Mouse (Mus musculus) thymus, adult 2 months (tissue): ENCODE results near the gene Cradd. TPM values are rescaled to one million over a fixed set of nuclear protein-coding genes. Genes with fewer than 3 reads are reported as not detected.

Experiments
- DNase-seq: peaks from one replicate; pipeline ENCODE4 v3.0.0; 2021
- H3K27ac ChIP-seq: fragments of 200-500 bp; 2 replicates; pipeline ENCODE4 v1.5.1; 2012; ENCODE audit warnings: low read length, control low read depth; ENCODE audit not compliant: control insufficient read depth, insufficient read depth
- H3K27me3 ChIP-seq: fragments of 200-500 bp; 2 replicates; pipeline ENCODE4 v1.6.1; 2012; ENCODE audit warnings: mild to moderate bottlenecking, low read length, moderate library complexity, mixed read lengths; ENCODE audit not compliant: control insufficient read depth, insufficient read depth
- H3K36me3 ChIP-seq: fragments of 200-500 bp; 2 replicates; pipeline ENCODE4 v1.6.1; 2012; ENCODE audit warnings: mild to moderate bottlenecking, low read length, moderate library complexity; ENCODE audit not compliant: control insufficient read depth, insufficient read depth
- H3K4me1 ChIP-seq: fragments of 200-500 bp; replicated peaks from 2 replicates; pipeline ENCODE4 v1.6.1; 2012; ENCODE audit warnings: low read length; ENCODE audit not compliant: control insufficient read depth, insufficient read depth
- H3K4me3 ChIP-seq: fragments of 200-500 bp; 2 replicates; pipeline ENCODE4 v1.5.1; 2012; ENCODE audit warnings: mild to moderate bottlenecking, low read length, control low read depth, moderate library complexity; ENCODE audit not compliant: control insufficient read depth, insufficient read depth
- CTCF ChIP-seq: fragments of 200-500 bp; IDR thresholded peaks from 2 replicates; pipeline ENCODE4 v1.5.1; 2012; ENCODE audit warnings: mild to moderate bottlenecking, control low read depth, low read length, moderate library complexity, borderline replicate concordance; ENCODE audit not compliant: control insufficient read depth, poor library complexity, insufficient read depth; ENCODE audit errors: extremely low read depth
- POLR2A ChIP-seq: fragments of 200-500 bp; IDR thresholded peaks from 2 replicates; pipeline ENCODE4 v1.6.1; 2012; ENCODE audit warnings: mild to moderate bottlenecking, low read length, control low read depth, moderate library complexity; ENCODE audit not compliant: control insufficient read depth, poor library complexity, insufficient read depth; ENCODE audit errors: extremely low read depth
- WGBS: fragments of 180-500 bp; shearing (Covaris S2); methylation state at CpG from one replicate; pipeline ENCODE4 v1.1.7; 2018; 5-methylcytosine and 5-hydroxymethylcytosine counted together
- polyA plus RNA-seq: library from polyadenylated mRNA; depleted of rRNA; stranded (reverse); fragments of >200 nt; gene quantifications from 2 replicates; pipeline ENCODE4 v1.2.3, GENCODE M21; 2012

Gene Cradd
- polyA plus RNA-seq, 1 experiment = 15.8 TPM

DNA sequence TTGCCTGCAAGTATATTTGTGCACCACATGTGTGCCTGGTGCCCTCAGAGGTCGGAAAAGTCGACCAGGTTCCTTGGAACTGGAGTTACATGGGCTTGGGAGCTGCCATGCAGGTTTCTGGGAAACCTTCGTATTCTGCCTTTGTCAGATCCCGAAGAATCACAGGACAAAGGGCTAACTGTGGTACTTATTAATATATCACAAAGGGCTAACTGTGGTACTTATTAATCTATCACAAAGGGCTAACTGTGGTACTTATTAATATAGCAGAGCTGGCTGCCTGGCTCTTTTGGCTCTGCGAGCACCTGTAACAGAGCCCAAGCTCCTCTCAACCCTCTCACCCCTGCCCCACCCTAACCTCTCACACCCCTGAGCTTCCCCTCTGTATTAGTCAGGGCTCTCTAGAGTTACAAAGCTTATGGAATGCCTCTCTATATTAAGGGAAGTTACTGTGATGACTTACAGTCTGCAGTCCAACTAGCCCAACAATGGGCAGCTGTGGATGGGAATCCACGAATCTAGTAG, 42.4 kb downstream of the Cradd start:
- DNase-seq = no peak
- peaks cover 2% of the 10 kb centered on the region; the same call in 1 of the 2 replicates for H3K4me1 ChIP-seq
- H3K27ac ChIP-seq = no peak overlapping the region
- no peak overlapping the region for H3K4me3 ChIP-seq
- no peaks in the 10 kb centered on the region for H3K27me3 ChIP-seq
- H3K36me3 ChIP-seq = no peaks in the 10 kb centered on the region
- TF ChIP-seq CTCF (no peak), POLR2A (no peak)
- WGBS = 96% methylated on average over 6 of the region's 6 CpGs

DNA sequence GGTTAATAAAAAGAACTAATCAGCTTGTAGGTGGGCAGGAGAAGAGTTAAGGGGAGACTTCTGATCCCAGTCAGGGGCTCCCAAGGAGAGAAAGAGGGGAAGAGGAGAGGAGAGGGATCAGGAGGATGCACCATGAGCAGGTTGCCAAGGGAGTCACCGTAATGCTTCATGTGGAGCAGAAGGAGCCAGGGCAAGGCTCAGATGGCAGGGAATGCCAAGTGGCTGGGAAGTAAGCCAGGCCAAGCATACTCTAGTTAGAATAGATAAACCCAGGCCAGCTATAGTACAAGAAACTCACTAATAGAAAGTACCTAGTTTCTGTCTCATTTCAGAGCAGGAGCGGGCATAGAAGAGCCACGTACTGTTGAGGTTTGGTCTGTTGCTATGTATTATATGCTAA, 43.6 kb downstream of the Cradd start:
- no peaks in the 10 kb centered on the region for H3K36me3 ChIP-seq
- TF ChIP-seq CTCF = no peak
- TF ChIP-seq POLR2A = no peak
- peaks cover 2% of the 10 kb centered on the region; the same call in 1 of the 2 replicates for H3K4me1 ChIP-seq
- DNase-seq = no peak
- no peak overlapping the region for H3K4me3 ChIP-seq
- WGBS = 97% methylated on average over 3 of the region's 3 CpGs
- no peak overlapping the region for H3K27ac ChIP-seq
- H3K27me3 ChIP-seq = no peaks in the 10 kb centered on the region

DNA sequence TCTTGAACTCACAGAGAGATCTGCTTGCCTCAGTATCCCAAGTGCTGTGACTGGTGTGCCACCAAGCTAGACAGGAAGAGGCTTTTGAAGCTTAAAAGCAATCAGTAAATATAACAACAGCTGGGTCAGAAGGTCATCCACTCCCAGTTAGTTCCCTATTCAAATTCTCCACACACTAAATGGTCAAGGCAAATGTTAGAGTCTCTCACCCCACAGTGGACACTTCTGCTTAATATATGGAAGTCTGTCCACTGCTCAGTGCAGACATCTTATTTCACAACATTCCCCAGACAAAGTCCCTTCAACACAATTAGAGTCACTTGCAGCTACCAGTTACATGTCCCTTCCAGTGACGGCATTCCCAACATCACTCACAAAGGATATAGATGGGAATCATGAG, 44.5 kb downstream of the Cradd start:
- no peak overlapping the region for H3K4me3 ChIP-seq
- no peaks in the 10 kb centered on the region for H3K27me3 ChIP-seq
- H3K4me1 ChIP-seq = peaks cover 2% of the 10 kb centered on the region; the same call in 1 of the 2 replicates
- no peak for DNase-seq
- no peak for TF ChIP-seq CTCF
- no peak for TF ChIP-seq POLR2A
- H3K36me3 ChIP-seq = no peaks in the 10 kb centered on the region
- WGBS = 90% methylated on average over 1 of the region's 1 CpGs
- no peak overlapping the region for H3K27ac ChIP-seq

DNA sequence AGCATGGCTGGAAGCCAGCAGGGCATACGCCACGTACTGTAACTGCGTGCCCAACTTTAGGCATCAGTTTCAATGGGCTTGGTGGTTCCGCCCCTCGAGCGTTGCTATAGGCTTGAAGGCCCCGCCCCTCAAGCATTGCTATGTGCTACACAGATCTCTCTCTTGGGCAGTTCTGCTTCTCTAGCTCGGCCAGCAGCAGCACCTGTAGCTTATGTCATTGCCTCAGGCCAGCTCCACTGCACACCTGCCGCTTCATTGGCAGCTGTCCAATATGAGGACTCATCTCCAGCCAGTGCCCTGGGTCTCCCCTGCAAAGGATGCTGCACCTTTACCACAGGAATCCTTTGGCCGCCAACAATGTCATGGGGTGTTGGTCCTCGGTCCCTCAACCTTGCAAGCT, 45.8 kb downstream of the Cradd start:
- TF ChIP-seq POLR2A (no peak), CTCF (no peak)
- Histone ChIP-seq H3K36me3 (no peaks in the 10 kb centered on the region), H3K4me1 (no peaks in the 10 kb centered on the region), H3K4me3 (no peak overlapping the region), H3K27ac (no peak overlapping the region), H3K27me3 (no peaks in the 10 kb centered on the region)
- WGBS = 87% methylated on average over 11 of the region's 11 CpGs
- no peak for DNase-seq

DNA sequence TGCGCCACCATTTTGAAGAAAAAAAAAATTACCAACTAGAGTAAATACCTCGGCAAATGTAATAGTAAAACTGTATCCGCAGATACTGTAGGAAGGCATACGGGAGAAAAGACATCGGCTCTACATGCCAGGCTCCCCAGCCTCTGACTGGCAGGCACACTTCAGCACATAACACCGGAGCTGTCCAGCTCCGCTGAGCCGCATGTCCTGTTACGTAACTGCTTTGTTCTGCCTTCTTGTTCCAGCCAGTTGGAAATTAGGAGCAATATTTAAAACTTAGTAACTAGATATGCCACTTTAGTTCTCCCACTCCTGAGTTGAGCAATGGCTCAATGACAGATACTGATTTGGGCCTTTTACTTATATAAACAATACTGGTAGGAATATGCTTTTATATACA, 48.4 kb downstream of the Cradd start:
- no peak overlapping the region for H3K27ac ChIP-seq
- H3K36me3 ChIP-seq = no peaks in the 10 kb centered on the region
- no peak for DNase-seq
- H3K4me1 ChIP-seq = no peaks in the 10 kb centered on the region
- no peaks in the 10 kb centered on the region for H3K27me3 ChIP-seq
- TF ChIP-seq CTCF (no peak), POLR2A (no peak)
- no peak overlapping the region for H3K4me3 ChIP-seq
- 95% methylated on average over 9 of the region's 9 CpGs for WGBS

DNA sequence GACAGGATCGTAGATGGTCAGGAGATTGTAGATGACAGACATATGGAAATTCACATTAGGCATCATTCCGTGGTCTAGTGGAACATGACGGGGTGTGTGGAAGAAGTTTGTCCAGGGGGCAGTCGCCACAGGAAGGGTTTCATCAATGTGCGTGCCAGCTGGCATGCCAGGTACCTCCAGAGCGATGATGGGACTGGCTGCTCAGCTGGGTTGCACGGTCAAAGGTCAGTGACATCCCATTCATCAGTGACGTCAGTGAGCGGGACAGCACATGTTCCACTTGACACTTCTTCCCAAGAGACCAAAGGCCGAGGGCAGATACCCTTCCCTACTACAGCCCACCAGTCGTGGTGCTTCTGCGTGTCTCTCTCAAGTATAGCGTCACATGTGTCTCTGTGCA, 50.7 kb downstream of the Cradd start:
- Histone ChIP-seq H3K27ac (no peak overlapping the region), H3K4me1 (no peaks in the 10 kb centered on the region), H3K27me3 (no peaks in the 10 kb centered on the region), H3K4me3 (no peak overlapping the region), H3K36me3 (no peaks in the 10 kb centered on the region)
- DNase-seq = no peak
- no peak for TF ChIP-seq CTCF
- TF ChIP-seq POLR2A = no peak
- 97% methylated on average over 13 of the region's 13 CpGs for WGBS

DNA sequence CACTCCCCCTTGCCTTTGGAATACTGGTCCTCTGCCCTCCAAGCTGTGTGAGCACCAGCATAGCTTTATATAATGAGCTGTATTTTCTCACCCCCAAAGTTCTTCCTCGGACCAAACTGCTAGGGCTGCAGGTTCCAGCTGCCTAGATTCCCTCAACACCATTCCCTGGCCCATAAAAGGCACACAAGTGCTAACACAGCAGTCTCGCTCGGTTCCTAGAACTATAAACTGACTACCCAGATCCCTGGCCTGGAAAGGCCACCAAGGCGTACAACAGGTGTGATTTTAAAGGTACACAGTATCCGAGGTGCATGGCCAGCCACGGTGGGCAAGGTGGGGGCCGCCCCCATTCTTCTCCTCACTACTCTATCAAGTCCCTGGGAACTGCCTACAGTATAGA, 54.8 kb downstream of the Cradd start:
- DNase-seq = no peak
- Histone ChIP-seq H3K27ac (no peak overlapping the region), H3K36me3 (no peaks in the 10 kb centered on the region), H3K4me3 (no peak overlapping the region), H3K4me1 (peaks cover 10% of the 10 kb centered on the region), H3K27me3 (no peaks in the 10 kb centered on the region)
- WGBS = 96% methylated on average over 7 of the region's 7 CpGs
- TF ChIP-seq CTCF (no peak), POLR2A (no peak)
